In genomic region chr14:8007084-8007483, GRCm38 (mm10) we compare ENCODE assay signal across 34 mouse cellular contexts. TPM values are rescaled to one million over a fixed set of nuclear protein-coding genes. Genes with fewer than 3 reads are reported as not detected.
DNase-seq lines count a peak whose midpoint lies in the region.
"Had no signal": no experiment of that assay in that cellular context is flagged by ENCODE, and none has a peak within 500 bp of the region (broad histone marks: within the 10 kb centered on the region; RNA-seq: fewer than 3 reads in every experiment).

No protein-coding gene starts in this region.

- H3K27ac ChIP-seq in limb, embryonic 10.5 days = peak overlapping the region; percentile 58; the same call in 1 of the 2 replicates
- H3K27ac ChIP-seq: embryonic facial prominence, embryonic 12.5 days; forebrain, embryonic 12.5 days; heart, embryonic 10.5 days; hindbrain, embryonic 10.5 days; kidney, embryonic 15.5 days; liver, embryonic 12.5 days had no signal

- no peaks in the 10 kb centered on the region for H3K9me3 ChIP-seq in limb, embryonic 10.5 days (replicated peaks)
- H3K9me3 ChIP-seq: embryonic facial prominence, embryonic 12.5 days; forebrain, embryonic 12.5 days; G1E; heart, embryonic 10.5 days; hindbrain, embryonic 10.5 days; kidney, embryonic 15.5 days; liver, embryonic 12.5 days had no signal

- intact Hi-C loops in heart, postnatal 14 days (cut with DNase I) = no loop called here

- peaks cover 38% of the 10 kb centered on the region for H3K4me1 ChIP-seq in limb, embryonic 10.5 days

- H3K36me3 ChIP-seq in limb, embryonic 10.5 days = no peaks in the 10 kb centered on the region
- H3K36me3 ChIP-seq: embryonic facial prominence, embryonic 12.5 days; forebrain, embryonic 12.5 days; G1E; heart, embryonic 10.5 days; hindbrain, embryonic 10.5 days; kidney, embryonic 15.5 days; liver, embryonic 12.5 days had no signal

- H3K27me3 ChIP-seq in limb, embryonic 10.5 days (ENCODE audit: low read depth, poor library complexity, severe bottlenecking) = peaks cover 11% of the 10 kb centered on the region
- H3K27me3 ChIP-seq: kidney, embryonic 15.5 days; Patski had no signal

- no peak overlapping the region for H3K4me3 ChIP-seq in limb, embryonic 10.5 days
- H3K4me3 ChIP-seq: embryonic facial prominence, embryonic 12.5 days; forebrain, embryonic 12.5 days; heart, embryonic 10.5 days; hindbrain, embryonic 10.5 days; kidney, embryonic 15.5 days; liver, embryonic 12.5 days had no signal

- DNase-seq in adrenal gland, adult 2 months = peak; percentile 75
- DNase-seq in adrenal gland, adult 18-20 months (ENCODE audit: low spot score in 2 of 2) = no peak
- peak; percentile 58 for DNase-seq in adrenal gland, postnatal 10 days
- no peak for DNase-seq in limb, embryonic 10.5 days (ENCODE audit: low spot score)
- peak; percentile 54 for DNase-seq in testis, postnatal 10 days (ENCODE audit: low spot score)
- no peak for DNase-seq in urinary bladder, postnatal 36 days (ENCODE audit: low spot score in 2 of 2)
- no peak for DNase-seq in B cell, adult 2 months
- no peak for DNase-seq in heart, postnatal 14 days
- DNase-seq: cerebellum, adult 2 months; cerebellum, postnatal 25 days; kidney, postnatal 36 days; lung, adult 18-20 months; lung, postnatal 14 days; right cerebral cortex, postnatal 14 days; thymus, adult 2 months had no signal

RNA-seq across cellular contexts. Expression of gene Abhd6, which starts 4.4 kb away (rescaled TPM):
- 100 to 1,000 TPM in 1 of 2 experiments, 10 to 100 TPM in 1; 78.0 to 123 TPM for total RNA-seq in adrenal gland, adult 2 months (2021)
- 60.1 and 103 TPM in 2 replicates for polyA plus RNA-seq in adrenal gland, adult 2 months (2012; rRNA removed)
- 10 to 100 TPM; 51.9 to 92.9 TPM for total RNA-seq in adrenal gland, adult 18-20 months (2021)
- 10 to 100 TPM; 39.2 to 40.2 TPM for total RNA-seq in adrenal gland, postnatal 10 days (2021)
- 13.8 and 20.9 TPM in 2 replicates for polyA plus RNA-seq in limb, embryonic 10.5 days (2016; fragmentation: Nextera tagmentation; extraction: Ambion mirVana)
- total RNA-seq in heart, postnatal 14 days (2021) = 1 to 10 TPM; 7.6 to 8.8 TPM
- total RNA-seq: G1E had no signal
- polyA plus RNA-seq: G1E had no signal

RNA-seq across cellular contexts. Expression of gene Dnase1l3, which starts 12.7 kb away (rescaled TPM):
- total RNA-seq in adrenal gland, adult 2 months (2021) = 1 to 10 TPM in 1 of 2 experiments, under 1 TPM in 1; 0.24 to 1.5 TPM
- polyA plus RNA-seq in adrenal gland, adult 2 months (2012; rRNA removed) = 0.32 and 0.63 TPM in 2 replicates
- total RNA-seq in adrenal gland, adult 18-20 months (2021) = under 1 TPM; 0.45 to 0.70 TPM
- 1 to 10 TPM; 4.2 to 7.8 TPM for total RNA-seq in adrenal gland, postnatal 10 days (2021)
- not detected in 2 replicates for polyA plus RNA-seq in limb, embryonic 10.5 days (2016; fragmentation: Nextera tagmentation; extraction: Ambion mirVana)
- total RNA-seq in heart, postnatal 14 days (2021) = under 1 TPM in 1 of 2 experiments, not detected in 1; 0.27 TPM
- total RNA-seq: gastrocnemius, adult 18-20 months; layer of hippocampus, adult 8-10 months; left cerebral cortex, adult 18-20 months; left cerebral cortex, postnatal 25 days; midbrain, postnatal 0 days had no signal
- polyA plus RNA-seq: forebrain, embryonic 12.5 days; G1E; heart, embryonic 10.5 days had no signal

RNA-seq across cellular contexts. Expression of gene Gm45521, which starts 50.0 kb away (rescaled TPM):
- total RNA-seq in adrenal gland, adult 2 months (2021) = not detected
- polyA plus RNA-seq in adrenal gland, adult 2 months (2012; rRNA removed) = not detected in 2 replicates
- total RNA-seq in adrenal gland, adult 18-20 months (2021) = not detected
- total RNA-seq in adrenal gland, postnatal 10 days (2021) = not detected
- polyA plus RNA-seq in limb, embryonic 10.5 days (2016; fragmentation: Nextera tagmentation; extraction: Ambion mirVana) = not detected in 2 replicates
- total RNA-seq in heart, postnatal 14 days (2021) = not detected
- total RNA-seq: G1E; gastrocnemius, adult 18-20 months; left cerebral cortex, adult 18-20 months; left cerebral cortex, postnatal 25 days; megakaryocyte progenitor cell, adult 5-6 weeks; midbrain, postnatal 0 days had no signal
- polyA plus RNA-seq: cerebellum, adult 2 months; embryonic facial prominence, embryonic 12.5 days; forebrain, embryonic 12.5 days; G1E; gonadal fat pad, adult 2 months; heart, postnatal 0 days; intestine, postnatal 0 days; kidney, embryonic 15.5 days; liver, embryonic 12.5 days; neural tube, embryonic 14.5 days; Patski; stomach, embryonic 14.5 days; thymus, adult 2 months had no signal

Comparison
In these comparisons a context has a peak if more than half of its experiments do, and no peak if none do; other contexts are left out.
1. DNase-seq: peak in adrenal gland, adult 2 months (single experiment), adrenal gland, postnatal 10 days (single experiment) and testis, postnatal 10 days (single experiment); none in adrenal gland, adult 18-20 months (0 of 2), limb, embryonic 10.5 days (single experiment), urinary bladder, postnatal 36 days (0 of 2), B cell, adult 2 months (0 of 2) and heart, postnatal 14 days (0 of 2).
2. RNA of gene Abhd6, which starts 4.4 kb away (total RNA-seq): 78.0 to 123 TPM in adrenal gland, adult 2 months, 51.9 to 92.9 TPM in adrenal gland, adult 18-20 months and 39.2 to 40.2 TPM in adrenal gland, postnatal 10 days; 7.6 to 8.8 TPM in heart, postnatal 14 days; every median in the first group is over 4 times any median in the second.